Mouse (Mus musculus): ENCODE measurements around the gene Rab4b. TPM values are rescaled to one million over a fixed set of nuclear protein-coding genes. Genes with fewer than 3 reads are reported as not detected.
A peak's percentile ranks its signal among the peaks of the same experiment; 100 is the strongest.

Gene Rab4b
- polyA plus RNA-seq (2012; rRNA removed): 15.2 and 15.9 TPM in 2 replicates
- polyA plus RNA-seq (2014; fragmentation: Nextera tagmentation; extraction: Ambion mirVana): 18.3 and 19.1 TPM in 2 replicates

GRCm38 (mm10) chr7:27178324-27179216, at the start of gene Rab4b:
Rab4b (minus strand) TSS chr7:27178896.
- H3K9ac ChIP-seq (replicated peaks): peak within 1 kb of the TSS; percentile 44
- peak within 1 kb of the TSS; percentile 70 for H3K27ac ChIP-seq
- no peaks in the 10 kb centered on the region for H3K27me3 ChIP-seq (ENCODE audit: control insufficient read depth, insufficient read depth, low read length)
- TF ChIP-seq EP300 (IDR thresholded peaks at IDR 0.05; ENCODE audit: low read depth) (peak; percentile 32; the same call in 1 of the 2 replicates), CTCF (IDR thresholded peaks at IDR 0.05; ENCODE audit: low read depth) (peak; percentile 86)
- H3K36me3 ChIP-seq (replicated peaks; ENCODE audit: control insufficient read depth, insufficient read depth, low read depth): no peaks in the 10 kb centered on the region; the same call in 1 of the 2 replicates
- H3K4me2 ChIP-seq (ENCODE audit: low read depth): peak within 1 kb of the TSS; percentile 73
- peak within 1 kb of the TSS; percentile 78 to 88 for H3K4me3 ChIP-seq (ENCODE audit: insufficient read depth in 1 of 2, low read depth in 2 of 2, low read length in 2 of 2)
- peaks cover 10 to 18% of the 10 kb centered on the region in 2 experiments for H3K4me1 ChIP-seq (replicated peaks; ENCODE audit: control insufficient read depth in 2 of 2, insufficient read depth in 2 of 2, low read length in 1 of 2)
- DNase-seq (ENCODE audit: low read depth in 3 of 3, low spot score in 3 of 3) (peak; percentile 99), ATAC-seq (ENCODE audit: insufficient read depth) (peak; percentile 95)
- no peaks in the 10 kb centered on the region for H3K9me3 ChIP-seq (ENCODE audit: control insufficient read depth, low read length)
- under 1% methylated on average over 53 of the region's 53 CpGs for WGBS (ENCODE audit: insufficient replicate concordance)

- no peaks in the 10 kb centered on the region for H3K36me3 ChIP-seq (replicated peaks; ENCODE audit: control insufficient read depth, insufficient read depth, low read depth)
- DNase-seq (ENCODE audit: low read depth in 3 of 3, low spot score in 3 of 3): peak; percentile 83 to 92 (median 85)
- peak within 1 kb of the TSS; percentile 71 to 80 for H3K4me3 ChIP-seq (ENCODE audit: insufficient read depth in 1 of 2, low read depth in 2 of 2, low read length in 2 of 2)
- TF ChIP-seq CTCF (IDR thresholded peaks at IDR 0.05; ENCODE audit: low read depth): peak; percentile 38; the same call in 1 of the 2 replicates
- no peak for TF ChIP-seq EP300 (IDR thresholded peaks at IDR 0.05; ENCODE audit: low read depth)
- no peaks in the 10 kb centered on the region for H3K9me3 ChIP-seq (ENCODE audit: control insufficient read depth, low read length)
- ATAC-seq (ENCODE audit: insufficient read depth): peak; percentile 81
- peak within 1 kb of the TSS; percentile 64 for H3K27ac ChIP-seq
- no peaks in the 10 kb centered on the region for H3K27me3 ChIP-seq (ENCODE audit: control insufficient read depth, insufficient read depth, low read length)
- peak within 1 kb of the TSS; percentile 92 for H3K4me2 ChIP-seq (ENCODE audit: low read depth)
- WGBS (ENCODE audit: insufficient replicate concordance): under 1% methylated on average over 49 of the region's 49 CpGs
- peaks cover 26 to 36% of the 10 kb centered on the region in 2 experiments for H3K4me1 ChIP-seq (replicated peaks; ENCODE audit: control insufficient read depth in 2 of 2, insufficient read depth in 2 of 2, low read length in 1 of 2)
- H3K9ac ChIP-seq (replicated peaks): peak within 1 kb of the TSS; percentile 69
Measured at GRCm38 (mm10) chr7:27228281-27228821, 49.7 kb upstream of the Rab4b start, which contains the start of gene Itpkc. Itpkc (minus strand) TSS chr7:27228661.

GRCm38 (mm10) chr7:27227676-27228075, 49.0 kb upstream of the Rab4b start:
- H3K27me3 ChIP-seq (ENCODE audit: control insufficient read depth, insufficient read depth, low read length): no peaks in the 10 kb centered on the region
- H3K4me1 ChIP-seq (replicated peaks; ENCODE audit: control insufficient read depth in 2 of 2, insufficient read depth in 2 of 2, low read length in 1 of 2): peaks cover 26 to 43% of the 10 kb centered on the region in 2 experiments
- DNase-seq (ENCODE audit: low read depth in 3 of 3, low spot score in 3 of 3) (no peak), ATAC-seq (ENCODE audit: insufficient read depth) (peak; percentile 1; the same call in 1 of the 2 replicates)
- 10% methylated on average over 10 of the region's 10 CpGs for WGBS (ENCODE audit: insufficient replicate concordance)
- no peaks in the 10 kb centered on the region for H3K9me3 ChIP-seq (ENCODE audit: control insufficient read depth, low read length)
- H3K4me2 ChIP-seq (ENCODE audit: low read depth): peak overlapping the region; percentile 92
- no peaks in the 10 kb centered on the region for H3K36me3 ChIP-seq (replicated peaks; ENCODE audit: control insufficient read depth, insufficient read depth, low read depth)
- H3K9ac ChIP-seq (replicated peaks): peak overlapping the region; percentile 69
- peak overlapping the region; percentile 71 to 80 for H3K4me3 ChIP-seq (ENCODE audit: insufficient read depth in 1 of 2, low read depth in 2 of 2, low read length in 2 of 2)
- H3K27ac ChIP-seq: peak overlapping the region; percentile 40
- TF ChIP-seq EP300 (IDR thresholded peaks at IDR 0.05; ENCODE audit: low read depth): no peak
- TF ChIP-seq CTCF (IDR thresholded peaks at IDR 0.05; ENCODE audit: low read depth): no peak

GRCm38 (mm10) chr7:27227276-27227675, 48.6 kb upstream of the Rab4b start:
- DNase-seq (ENCODE audit: low read depth in 3 of 3, low spot score in 3 of 3) (no peak), ATAC-seq (ENCODE audit: insufficient read depth) (no peak)
- Histone ChIP-seq H3K36me3 (replicated peaks; ENCODE audit: control insufficient read depth, insufficient read depth, low read depth) (no peaks in the 10 kb centered on the region), H3K9ac (replicated peaks) (peak overlapping the region; percentile 69), H3K4me2 (ENCODE audit: low read depth) (peak overlapping the region; percentile 92), H3K4me3 (ENCODE audit: insufficient read depth in 1 of 2, low read depth in 2 of 2, low read length in 2 of 2) (peak overlapping the region; percentile 71 to 80), H3K27ac (no peak overlapping the region), H3K4me1 (replicated peaks; ENCODE audit: control insufficient read depth in 2 of 2, insufficient read depth in 2 of 2, low read length in 1 of 2) (peaks cover 30 to 47% of the 10 kb centered on the region in 2 experiments), H3K27me3 (ENCODE audit: control insufficient read depth, insufficient read depth, low read length) (no peaks in the 10 kb centered on the region), H3K9me3 (ENCODE audit: control insufficient read depth, low read length) (no peaks in the 10 kb centered on the region)
- no peak for TF ChIP-seq EP300 (IDR thresholded peaks at IDR 0.05; ENCODE audit: low read depth)
- TF ChIP-seq CTCF (IDR thresholded peaks at IDR 0.05; ENCODE audit: low read depth): no peak
- 40% methylated on average over 9 of the region's 9 CpGs for WGBS (ENCODE audit: insufficient replicate concordance)

All from liver, embryonic 14.5 days (tissue).